Mouse (Mus musculus) cerebral cortex, adult 2 months (tissue): ENCODE data around the gene Tln2.

ENCODE experiments used
- WGBS: fragments of 180-500 bp; shearing (Covaris S2); methylation state at CpG from one replicate; pipeline ENCODE4 v1.1.7; 2018; 5-methylcytosine and 5-hydroxymethylcytosine counted together

Gene Tln2

DNA sequence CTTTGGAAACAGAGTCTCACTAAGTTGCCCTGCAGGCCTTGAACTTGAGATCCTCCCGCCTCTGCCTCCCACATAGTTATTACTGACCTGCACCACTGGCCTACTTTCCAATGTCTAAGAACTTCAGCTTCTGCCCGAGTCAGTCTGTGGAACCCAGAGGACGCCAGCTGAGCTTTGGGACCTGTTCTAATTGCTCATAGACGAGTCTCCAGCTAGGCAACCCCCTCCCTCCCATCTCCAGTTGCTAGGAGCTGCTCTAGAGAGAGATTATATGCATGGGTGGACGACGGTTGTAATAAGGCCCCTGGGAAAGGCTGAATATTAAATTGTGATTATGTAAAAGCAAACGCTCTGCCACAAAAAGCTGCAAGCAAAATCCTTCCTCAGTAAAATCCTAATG is 364.2 kb downstream of the Tln2 start:
- 57% methylated on average over 7 of the region's 7 CpGs for WGBS

DNA sequence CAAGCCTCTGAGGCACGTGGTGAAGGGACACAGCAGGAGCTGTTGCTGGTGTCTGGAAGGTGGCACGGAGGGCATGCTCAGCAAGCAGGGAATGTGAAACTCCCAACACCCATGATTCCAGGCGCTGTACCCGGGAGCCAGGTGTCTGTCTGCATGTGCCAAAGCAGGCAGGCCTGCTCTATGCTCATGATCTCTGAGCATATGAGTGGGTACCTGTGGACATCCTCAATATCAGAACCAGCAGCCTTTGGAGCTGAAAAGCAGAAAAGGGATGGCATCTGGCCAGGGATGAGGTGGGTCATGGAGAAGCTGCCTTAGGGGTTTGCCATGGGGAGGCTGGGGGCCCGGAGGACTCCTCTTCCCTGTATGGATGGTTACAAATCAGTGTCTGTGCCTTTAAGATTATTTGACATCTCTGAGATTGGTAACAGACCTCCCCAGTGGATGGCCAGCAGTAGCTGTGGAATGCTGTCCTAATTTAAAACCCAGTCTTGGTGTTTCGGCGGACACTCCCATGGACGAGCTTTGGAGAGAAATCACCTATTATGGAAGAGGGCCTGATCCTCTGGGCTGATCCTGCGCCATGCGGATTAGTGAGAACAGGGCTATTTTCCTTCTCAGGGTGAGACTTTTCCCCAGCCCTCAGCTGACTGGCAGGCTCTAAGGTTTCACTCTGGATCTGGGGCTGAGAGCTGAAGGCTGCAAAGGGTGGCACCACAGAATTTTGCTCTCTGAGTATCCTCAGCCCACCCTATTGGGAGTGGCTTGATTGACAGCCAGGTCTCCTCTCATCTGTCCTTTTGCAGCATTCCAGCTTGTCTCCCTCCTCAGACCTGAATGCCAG is 367.8 kb downstream of the Tln2 start:
- WGBS, result 79% methylated on average over 10 of the region's 10 CpGs

DNA sequence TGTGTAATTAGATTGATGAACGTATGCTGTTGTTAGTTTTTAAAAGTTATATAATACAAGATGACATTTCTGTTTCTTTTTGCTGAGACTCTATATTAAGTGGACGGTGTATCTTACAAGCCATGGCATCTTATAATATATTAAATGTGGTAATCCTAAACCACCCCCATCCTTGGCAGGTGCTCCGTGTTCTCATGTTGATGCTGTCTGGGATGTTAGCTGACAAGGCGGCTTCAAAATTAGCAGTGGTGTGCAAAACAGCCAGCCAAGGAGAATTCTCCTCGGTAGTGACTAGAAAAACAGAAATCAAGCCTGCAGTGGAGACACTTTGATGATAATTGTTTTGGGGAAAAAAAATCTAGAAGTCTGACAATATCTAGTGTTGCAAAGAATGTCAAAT is 371.8 kb downstream of the Tln2 start:
- 55% methylated on average over 5 of the region's 5 CpGs for WGBS

DNA sequence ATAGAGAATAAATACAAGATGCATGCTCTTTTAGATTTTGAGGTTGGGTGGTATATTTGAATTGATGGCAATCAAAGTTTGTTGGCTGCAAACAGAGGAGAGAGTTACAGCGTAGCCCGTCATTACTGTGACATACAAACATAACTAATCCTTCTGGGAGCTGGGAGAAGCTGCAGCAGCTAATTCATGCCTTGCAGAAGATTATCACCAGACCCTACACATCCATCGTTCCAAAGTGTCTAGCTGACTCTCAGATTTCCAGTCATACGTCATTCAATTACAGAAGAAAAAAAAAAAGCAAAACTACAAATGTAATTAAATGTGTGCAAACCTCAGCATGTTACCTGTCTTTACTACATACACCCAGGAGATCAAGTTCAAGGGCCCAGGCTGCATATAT is 372.3 kb downstream of the Tln2 start:
- WGBS, result 66% methylated on average over 4 of the region's 4 CpGs

DNA sequence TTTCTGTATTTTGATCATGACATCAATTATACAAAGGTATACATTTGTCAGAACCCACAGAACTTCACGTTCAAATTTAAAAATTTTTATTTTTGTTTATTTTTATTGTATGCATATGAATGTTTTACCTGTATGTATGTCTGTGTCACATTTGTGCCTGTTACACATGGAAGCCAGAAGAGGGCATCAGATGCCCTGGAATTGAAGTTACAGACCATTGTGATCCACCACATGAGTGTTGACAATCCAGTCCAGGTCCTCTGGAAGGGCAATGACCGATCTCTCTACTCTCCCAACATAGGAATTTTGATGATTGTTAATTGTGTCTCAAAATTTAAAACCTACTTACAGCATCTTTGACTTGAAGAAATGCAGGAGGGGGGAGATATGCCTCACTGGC is 374.9 kb downstream of the Tln2 start:
- WGBS, result 85% methylated on average over 2 of the region's 2 CpGs

DNA sequence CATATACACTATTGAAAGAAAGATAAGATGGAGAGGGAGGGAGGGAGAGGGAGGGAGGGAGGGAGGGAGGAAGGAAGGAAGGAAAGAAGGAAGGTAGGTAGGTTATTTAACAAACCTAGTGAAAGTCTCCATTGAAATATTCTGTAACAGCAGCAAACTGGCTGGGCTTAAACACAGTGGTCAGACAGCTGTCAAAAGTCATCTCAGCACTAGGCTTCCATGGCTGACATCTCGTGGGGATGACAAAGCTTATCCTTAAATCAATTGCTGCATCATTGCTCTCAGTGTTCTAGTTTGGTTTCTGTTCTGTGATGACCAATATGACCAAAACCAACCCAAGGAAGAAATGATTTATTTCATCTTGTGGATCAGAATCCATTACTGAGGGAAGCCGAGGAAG is 376.0 kb downstream of the Tln2 start:
- WGBS, result 92% methylated on average over 2 of the region's 2 CpGs

DNA sequence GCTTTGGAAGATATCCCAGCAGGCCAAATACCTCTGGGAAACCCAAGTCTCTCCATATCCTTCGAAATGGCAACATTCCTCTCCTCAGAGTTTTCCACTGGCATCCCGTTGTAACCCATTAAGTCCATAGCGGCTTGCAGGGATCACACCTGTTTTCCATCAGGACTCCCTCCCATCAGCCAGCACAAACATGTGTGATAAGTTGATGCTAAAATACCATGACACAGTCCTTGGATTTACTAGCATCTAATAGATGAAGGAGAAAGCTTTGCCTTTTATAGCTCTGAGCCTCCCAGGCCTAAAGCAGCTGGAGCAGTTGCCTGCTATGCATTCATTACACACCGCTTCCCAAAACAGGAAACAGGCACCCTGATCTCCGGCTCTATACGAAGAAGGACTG is 377.5 kb downstream of the Tln2 start:
- WGBS, result 72% methylated on average over 6 of the region's 6 CpGs

DNA sequence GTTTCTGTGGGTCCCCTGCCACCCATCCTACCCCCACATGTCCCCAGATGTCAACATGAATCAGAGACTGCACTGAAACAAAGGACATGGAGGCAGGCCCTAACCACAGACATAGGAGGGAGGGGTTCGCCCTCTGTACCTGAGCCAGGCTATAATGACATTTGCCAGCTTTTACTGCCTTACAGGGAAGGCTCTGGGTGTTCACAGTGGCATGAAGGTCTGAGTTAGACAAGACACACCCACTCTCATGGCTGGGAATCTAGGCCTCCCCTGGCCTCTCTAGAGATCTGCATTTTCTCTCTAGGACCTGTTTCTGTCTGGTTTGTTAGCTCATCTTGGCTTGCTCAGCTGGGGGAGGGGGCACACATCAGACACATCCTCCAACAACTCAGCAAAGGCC is 380.8 kb downstream of the Tln2 start:
- WGBS, result 94% methylated on average over 1 of the region's 1 CpGs

DNA sequence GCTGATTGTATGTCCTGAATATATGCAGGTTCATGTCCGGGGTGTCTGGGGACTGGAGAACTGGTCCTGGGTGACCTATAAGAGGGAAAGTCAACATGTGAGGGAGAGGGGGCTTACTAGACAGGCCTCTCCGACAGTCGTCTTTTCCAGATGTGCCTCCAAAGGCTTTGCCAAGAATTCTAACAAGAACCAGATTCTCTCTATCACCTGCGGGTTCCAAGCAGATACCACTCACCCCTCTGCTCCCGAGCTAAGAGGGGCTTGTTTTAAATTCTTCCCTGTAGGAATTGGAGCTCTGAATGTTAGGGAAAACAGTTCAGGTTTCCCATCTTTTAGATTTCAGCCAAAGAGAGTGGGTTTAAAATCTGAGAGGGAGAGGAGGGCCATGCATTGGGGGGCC is 381.3 kb downstream of the Tln2 start:
- WGBS, result 85% methylated on average over 5 of the region's 5 CpGs

DNA sequence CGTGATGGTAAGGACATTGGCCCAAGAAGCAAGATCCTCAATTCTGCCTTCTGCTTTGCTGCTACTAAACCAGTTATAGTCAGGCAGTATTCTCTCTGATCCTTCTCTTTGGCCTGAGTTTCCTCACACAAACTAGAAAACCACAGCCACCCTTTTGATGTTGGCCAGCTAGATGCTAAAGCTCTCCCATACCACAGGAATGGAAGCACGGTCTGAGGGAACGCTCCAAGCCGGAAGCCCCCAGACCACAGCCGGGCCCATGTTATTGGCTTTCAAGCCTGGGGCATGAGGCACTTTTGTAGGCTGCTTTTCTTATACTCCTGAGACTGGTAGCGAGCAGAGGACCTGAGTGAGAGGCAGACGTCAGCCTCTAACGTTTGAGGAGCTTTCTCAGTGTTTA is 383.4 kb downstream of the Tln2 start:
- WGBS, result 88% methylated on average over 8 of the region's 8 CpGs

DNA sequence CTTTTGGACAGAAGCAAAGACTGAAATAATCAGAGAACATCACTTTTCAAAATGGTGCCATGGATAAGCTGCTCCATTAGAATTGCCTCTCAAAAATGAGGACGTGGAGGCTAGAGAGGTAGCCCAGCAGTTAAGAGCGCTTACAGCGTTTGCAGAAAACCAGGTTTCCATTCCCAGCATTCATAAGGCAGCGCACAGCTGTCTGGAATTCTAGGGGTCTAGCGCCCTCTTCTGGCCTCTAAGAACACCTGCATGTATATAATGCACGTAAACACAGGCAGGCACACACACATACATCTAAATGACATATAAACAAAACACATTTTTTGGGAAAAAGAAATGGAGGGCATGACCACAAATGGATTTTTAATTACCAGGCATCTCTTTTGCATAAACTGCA is 385.7 kb downstream of the Tln2 start:
- 94% methylated on average over 6 of the region's 6 CpGs for WGBS

DNA sequence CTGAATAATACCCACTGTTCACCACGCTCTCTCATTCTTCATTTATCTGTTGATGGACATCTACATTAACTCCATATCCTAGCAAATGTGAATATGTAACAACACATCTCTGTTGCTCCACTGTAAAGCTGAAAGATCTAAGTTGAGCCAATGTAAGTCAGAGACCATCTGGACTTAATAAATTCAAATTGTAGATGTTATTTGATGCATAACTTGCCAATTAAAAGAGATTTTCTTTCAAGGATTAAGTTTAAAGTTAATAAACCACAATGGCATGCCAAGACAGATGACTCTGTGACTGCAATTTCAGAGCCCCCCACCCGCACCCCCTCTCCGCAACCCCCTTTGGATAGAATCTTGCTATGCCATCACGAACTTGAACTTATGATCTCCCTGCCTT is 386.3 kb downstream of the Tln2 start:
- 95% methylated on average over 4 of the region's 4 CpGs for WGBS

DNA sequence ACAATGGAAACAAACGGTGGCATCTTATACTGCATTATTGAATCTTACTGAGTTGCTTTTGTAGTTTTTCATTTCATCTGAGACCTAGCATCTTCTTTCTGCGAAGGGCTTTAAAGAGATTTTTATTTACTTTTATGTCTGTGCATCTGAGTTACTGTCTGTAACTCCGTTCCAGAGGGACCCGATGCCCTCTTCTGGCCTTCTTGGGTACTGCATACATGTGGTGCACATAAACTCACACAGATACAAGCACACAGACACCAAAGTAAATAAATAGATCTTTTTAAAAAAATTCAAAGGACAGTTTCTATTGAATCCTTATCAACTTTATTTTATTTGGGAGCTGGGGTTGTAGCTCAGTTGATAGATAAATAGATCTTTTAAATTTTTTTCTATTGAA is 388.1 kb downstream of the Tln2 start:
- 94% methylated on average over 4 of the region's 4 CpGs for WGBS

DNA sequence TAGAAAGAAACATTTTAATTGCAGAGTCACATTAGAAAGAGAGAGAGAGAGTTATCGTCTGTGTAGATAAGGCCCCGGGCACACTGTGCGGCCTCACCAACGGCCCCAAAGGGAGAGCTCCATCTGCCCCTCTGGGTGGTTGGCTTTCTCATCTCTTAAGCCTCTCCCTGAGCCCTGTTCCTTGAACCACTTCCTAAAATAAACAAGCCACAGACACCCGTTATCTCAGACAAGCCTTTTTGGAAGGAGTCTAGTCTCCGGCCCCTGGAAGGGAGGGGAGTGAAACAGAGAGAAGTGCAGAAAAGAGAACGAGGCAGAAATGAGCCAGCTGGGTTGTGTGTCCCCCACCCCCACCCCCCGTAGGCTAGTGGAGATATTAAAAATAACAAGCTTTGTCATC is 388.7 kb downstream of the Tln2 start:
- 74% methylated on average over 8 of the region's 8 CpGs for WGBS

DNA sequence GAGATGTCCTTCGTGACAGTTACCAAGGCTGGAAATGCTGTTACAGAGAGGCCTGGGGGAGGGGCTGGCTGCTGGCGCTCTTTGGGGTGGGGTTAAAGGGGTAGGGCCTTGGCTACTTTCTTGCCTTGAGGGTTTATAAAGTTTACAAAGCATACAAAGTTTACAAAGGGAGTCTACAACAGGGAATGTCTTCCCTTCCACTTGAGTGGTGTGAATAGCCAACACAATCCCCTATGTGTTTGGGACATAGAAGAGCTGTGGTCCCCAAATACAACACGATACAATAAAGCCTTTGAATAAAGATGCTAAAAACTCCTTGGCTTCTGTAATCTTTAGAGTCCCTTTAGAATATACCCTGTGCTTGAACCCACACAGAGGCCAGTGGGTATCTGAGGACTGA is 389.5 kb downstream of the Tln2 start:
- WGBS, result 87% methylated on average over 3 of the region's 3 CpGs
